Mouse (Mus musculus) stomach, postnatal 0 days (tissue): ENCODE measurements at regions not wholly inside any gene's neighbourhood (a gene's known extent, or its start where the extent isn't known, plus 50 kb on each side); places are given as distances from the start of the nearest gene placed in this dataset.

Source experiments
- CTCF ChIP-seq: IDR thresholded peaks from 2 replicates; pipeline ENCODE4 v1.5.1; 2016; ENCODE audit warnings: antibody characterized with exemption, low read depth, mild to moderate bottlenecking, moderate library complexity
- EP300 ChIP-seq: optimal IDR thresholded peaks from 2 replicates; pipeline ENCODE3; 2016; ENCODE audit warnings: antibody characterized with exemption

- TF ChIP-seq CTCF (no peak), EP300 (no peak)
These were observed 75.4 kb upstream of the Runx3 start for GRCm38 (mm10) chr4:135045054-135045453.
